Mouse (Mus musculus) kidney, embryonic 15.5 days (tissue): Measurements from ENCODE around the gene Fars2. TPM values are rescaled to one million over a fixed set of nuclear protein-coding genes. Genes with fewer than 3 reads are reported as not detected.

Experiments
- ATAC-seq: fragments of 200-750 bp; cut with Nextera tagmentation; replicated peaks from 2 replicates; pipeline ENCODE4 v1.8.0; 2017; ENCODE audit warnings: moderate TSS enrichment; ENCODE audit not compliant: low FRiP score
- H3K27ac ChIP-seq: fragments of 300-500 bp; sonication (generic); 2 replicates; pipeline ENCODE4 v1.5.1; 2015; ENCODE audit warnings: mild to moderate bottlenecking, inconsistent platforms
- H3K27me3 ChIP-seq: fragments of 300-500 bp; sonication (generic); 2 replicates; pipeline ENCODE4 v1.6.1; 2015; ENCODE audit warnings: inconsistent platforms
- H3K36me3 ChIP-seq: fragments of 300-500 bp; sonication (generic); 2 replicates; pipeline ENCODE4 v1.6.1; 2015; ENCODE audit warnings: inconsistent platforms
- H3K4me1 ChIP-seq: fragments of 300-500 bp; sonication (generic); 2 replicates; pipeline ENCODE4 v1.6.1; 2015; ENCODE audit warnings: inconsistent platforms
- H3K4me2 ChIP-seq: fragments of 300-500 bp; sonication (generic); 2 replicates; pipeline ENCODE4 v1.6.1; 2015; ENCODE audit warnings: moderate library complexity, mild to moderate bottlenecking, inconsistent platforms
- H3K4me3 ChIP-seq: fragments of 300-500 bp; sonication (generic); replicated peaks from 2 replicates; pipeline ENCODE4 v1.5.1; 2015; ENCODE audit warnings: mild to moderate bottlenecking, inconsistent platforms
- H3K9ac ChIP-seq: fragments of 300-500 bp; sonication (generic); 2 replicates; pipeline ENCODE4 v1.6.1; 2015; ENCODE audit warnings: mild to moderate bottlenecking, inconsistent platforms
- H3K9me3 ChIP-seq: fragments of 300-500 bp; sonication (generic); replicated peaks from 2 replicates; pipeline ENCODE4 v1.6.1; 2016; ENCODE audit warnings: inconsistent platforms
- WGBS: fragments of 180-500 bp; shearing (Covaris S2); methylation state at CpG from one replicate; pipeline ENCODE4 v1.1.7; 2015; ENCODE audit warnings: mixed read lengths; 5-methylcytosine and 5-hydroxymethylcytosine counted together
- polyA plus RNA-seq: library from polyadenylated mRNA; unstranded; fragments of >200 nt; fragmentation: Nextera tagmentation; extraction: Ambion mirVana; gene quantifications from 2 replicates; pipeline ENCODE4 v1.2.1, GENCODE M21; 2015

The Fars2 gene
- polyA plus RNA-seq, 1 experiment from 2014 or later: 35.8 TPM

GRCm38 (mm10) chr13:36623556-36623955, 506.3 kb downstream of the Fars2 start:
- H3K9me3 ChIP-seq: no peaks in the 10 kb centered on the region; the same call in 1 of the 2 replicates
- no peaks in the 10 kb centered on the region for H3K4me1 ChIP-seq
- no peak overlapping the region for H3K4me2 ChIP-seq
- WGBS: 80% methylated on average over 1 of the region's 1 CpGs
- no peak overlapping the region for H3K9ac ChIP-seq
- no peaks in the 10 kb centered on the region for H3K36me3 ChIP-seq
- ATAC-seq: no peak
- no peaks in the 10 kb centered on the region for H3K27me3 ChIP-seq
- no peak overlapping the region for H3K27ac ChIP-seq
- no peak overlapping the region for H3K4me3 ChIP-seq

- no peak overlapping the region for H3K4me3 ChIP-seq
- H3K9me3 ChIP-seq: no peaks in the 10 kb centered on the region; the same call in 1 of the 2 replicates
- no peaks in the 10 kb centered on the region for H3K4me1 ChIP-seq
- no peak for ATAC-seq
- H3K4me2 ChIP-seq: no peak overlapping the region
- H3K9ac ChIP-seq: no peak overlapping the region
- no peaks in the 10 kb centered on the region for H3K36me3 ChIP-seq
- H3K27ac ChIP-seq: no peak overlapping the region
- WGBS: 80% methylated on average over 1 of the region's 1 CpGs
- H3K27me3 ChIP-seq: no peaks in the 10 kb centered on the region
These were observed 511.9 kb downstream of the Fars2 start for GRCm38 (mm10) chr13:36629154-36629553.

DNA sequence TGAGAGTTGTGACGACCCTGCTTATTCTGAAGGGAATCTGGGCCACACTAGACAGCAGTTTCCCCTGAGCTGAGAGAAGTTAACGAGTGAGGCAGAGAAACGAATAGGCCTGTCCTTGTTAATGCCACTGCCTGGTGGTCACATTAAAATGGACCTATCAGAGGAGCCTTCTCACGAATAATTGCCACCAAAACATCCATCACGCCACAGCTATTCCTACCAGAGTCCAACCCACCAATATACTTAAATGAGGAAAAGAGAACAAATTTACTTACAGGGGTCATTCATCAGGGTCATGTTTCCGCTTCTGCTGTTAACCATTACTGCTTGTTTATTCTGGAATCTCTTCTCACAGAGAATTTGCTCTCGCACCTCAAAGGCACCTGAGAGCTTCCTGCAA, 531.0 kb downstream of the Fars2 start:
- Histone ChIP-seq H3K4me1 (no peaks in the 10 kb centered on the region), H3K36me3 (no peaks in the 10 kb centered on the region), H3K27ac (no peak overlapping the region), H3K9me3 (no peaks in the 10 kb centered on the region), H3K27me3 (no peaks in the 10 kb centered on the region), H3K4me2 (no peak overlapping the region), H3K9ac (no peak overlapping the region), H3K4me3 (no peak overlapping the region)
- ATAC-seq: no peak
- 26% methylated on average over 7 of the region's 7 CpGs for WGBS

DNA sequence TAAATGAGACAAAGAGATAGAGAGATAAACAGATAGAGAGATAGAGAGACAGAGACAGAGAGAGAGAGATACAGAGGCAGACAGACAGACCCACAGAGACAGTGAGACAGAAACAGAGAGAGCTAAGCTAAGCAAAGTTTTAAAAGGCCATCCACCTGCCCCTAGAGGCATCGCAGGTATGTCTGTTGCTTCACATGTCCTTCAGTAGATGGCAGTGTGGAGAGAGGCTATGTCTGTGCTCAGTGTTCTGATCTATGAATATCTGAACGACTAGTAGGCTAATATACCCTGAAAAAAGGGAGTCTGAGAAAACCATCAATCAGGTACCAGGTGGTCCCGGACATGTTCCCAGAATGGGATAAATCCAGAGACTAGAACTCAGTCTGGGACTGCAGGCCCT, 537.0 kb downstream of the Fars2 start:
- Histone ChIP-seq H3K4me3 (no peak overlapping the region), H3K4me2 (no peak overlapping the region), H3K4me1 (no peaks in the 10 kb centered on the region), H3K36me3 (no peaks in the 10 kb centered on the region), H3K27ac (no peak overlapping the region), H3K9ac (no peak overlapping the region), H3K9me3 (no peaks in the 10 kb centered on the region), H3K27me3 (no peaks in the 10 kb centered on the region)
- 79% methylated on average over 3 of the region's 3 CpGs for WGBS
- no peak for ATAC-seq

DNA sequence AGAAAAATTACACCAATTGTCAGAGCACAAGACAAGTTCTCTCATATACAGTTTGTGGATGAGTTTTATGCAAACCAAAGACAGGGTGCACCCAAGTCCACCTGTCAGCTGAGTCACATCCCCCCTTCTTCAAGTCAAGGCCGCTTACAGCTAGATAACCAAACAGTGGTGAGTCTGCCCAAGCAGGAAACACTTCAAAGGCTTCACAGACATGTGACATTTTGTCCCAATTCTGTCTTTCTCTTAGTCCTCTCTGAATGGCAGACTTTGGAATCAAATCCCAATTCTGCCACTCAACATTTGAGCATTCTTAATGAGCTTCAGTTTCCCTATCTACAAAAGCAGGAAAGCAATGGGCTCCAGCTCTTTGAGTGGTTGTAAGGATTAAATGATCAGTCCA, 562.1 kb downstream of the Fars2 start:
- no peak overlapping the region for H3K9ac ChIP-seq
- no peak overlapping the region for H3K4me2 ChIP-seq
- H3K27me3 ChIP-seq: no peaks in the 10 kb centered on the region
- H3K4me3 ChIP-seq: no peak overlapping the region
- no peak for ATAC-seq
- H3K27ac ChIP-seq: no peak overlapping the region
- no peaks in the 10 kb centered on the region for H3K9me3 ChIP-seq
- no peaks in the 10 kb centered on the region for H3K36me3 ChIP-seq
- 60% methylated on average over 1 of the region's 1 CpGs for WGBS
- no peaks in the 10 kb centered on the region for H3K4me1 ChIP-seq

DNA sequence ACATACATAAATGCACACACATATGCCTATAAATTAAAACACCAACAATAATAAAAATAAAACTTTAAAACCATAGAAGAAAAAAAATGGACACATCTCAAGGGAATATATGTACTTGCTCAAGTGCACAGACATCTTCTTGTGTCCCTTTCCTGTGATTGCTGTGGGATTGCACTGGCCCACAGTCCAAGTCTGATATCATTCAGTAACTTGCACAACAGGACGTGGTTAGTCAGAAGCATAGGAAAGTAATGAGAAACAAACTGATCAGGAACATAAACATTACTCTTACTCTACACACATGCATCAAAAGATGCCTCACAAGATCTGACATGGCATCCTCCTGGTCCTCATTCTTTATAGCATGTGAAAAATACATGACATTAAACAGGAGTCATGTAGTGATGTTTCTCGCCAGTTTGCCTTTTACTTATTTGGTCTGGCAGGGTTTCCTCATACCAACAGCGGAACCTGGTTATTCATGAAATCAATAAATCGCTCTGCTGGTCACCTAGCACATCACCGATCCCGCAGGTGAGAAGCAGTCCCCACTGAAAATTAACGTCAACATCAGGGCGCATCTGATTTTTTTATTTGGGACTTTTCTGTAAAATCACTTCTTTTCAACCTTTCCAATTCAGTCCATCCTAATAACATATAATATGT, 563.6 kb downstream of the Fars2 start:
- 88% methylated on average over 8 of the region's 8 CpGs for WGBS
- Histone ChIP-seq H3K27ac (no peak overlapping the region), H3K4me1 (no peaks in the 10 kb centered on the region), H3K4me2 (no peak overlapping the region), H3K4me3 (no peak overlapping the region), H3K36me3 (no peaks in the 10 kb centered on the region), H3K9ac (no peak overlapping the region), H3K9me3 (no peaks in the 10 kb centered on the region), H3K27me3 (no peaks in the 10 kb centered on the region)
- ATAC-seq: no peak

DNA sequence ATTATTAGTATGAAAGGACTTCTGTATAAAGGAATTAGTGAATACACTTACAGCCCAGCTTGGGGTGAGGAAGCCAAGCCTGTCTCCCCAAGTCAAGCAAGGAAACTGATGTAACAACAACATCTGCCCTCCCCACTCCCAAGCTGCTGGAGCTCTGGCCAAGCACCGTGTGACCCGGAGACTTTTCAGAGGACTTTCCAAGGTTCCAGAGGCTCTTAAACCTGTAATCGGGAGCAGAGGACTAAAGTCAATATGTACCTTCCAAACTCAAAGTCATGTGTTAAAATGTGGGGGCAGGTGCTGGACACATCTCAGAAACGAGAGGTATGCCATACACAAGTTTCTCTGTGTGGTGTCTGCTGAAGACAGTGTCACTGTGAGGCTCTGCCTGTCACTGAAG, 566.4 kb downstream of the Fars2 start:
- H3K9ac ChIP-seq: no peak overlapping the region
- H3K27ac ChIP-seq: no peak overlapping the region
- H3K27me3 ChIP-seq: no peaks in the 10 kb centered on the region
- H3K4me3 ChIP-seq: no peak overlapping the region
- WGBS: 85% methylated on average over 4 of the region's 4 CpGs
- H3K4me2 ChIP-seq: no peak overlapping the region
- no peaks in the 10 kb centered on the region for H3K9me3 ChIP-seq
- H3K36me3 ChIP-seq: no peaks in the 10 kb centered on the region
- no peak for ATAC-seq
- H3K4me1 ChIP-seq: no peaks in the 10 kb centered on the region

DNA sequence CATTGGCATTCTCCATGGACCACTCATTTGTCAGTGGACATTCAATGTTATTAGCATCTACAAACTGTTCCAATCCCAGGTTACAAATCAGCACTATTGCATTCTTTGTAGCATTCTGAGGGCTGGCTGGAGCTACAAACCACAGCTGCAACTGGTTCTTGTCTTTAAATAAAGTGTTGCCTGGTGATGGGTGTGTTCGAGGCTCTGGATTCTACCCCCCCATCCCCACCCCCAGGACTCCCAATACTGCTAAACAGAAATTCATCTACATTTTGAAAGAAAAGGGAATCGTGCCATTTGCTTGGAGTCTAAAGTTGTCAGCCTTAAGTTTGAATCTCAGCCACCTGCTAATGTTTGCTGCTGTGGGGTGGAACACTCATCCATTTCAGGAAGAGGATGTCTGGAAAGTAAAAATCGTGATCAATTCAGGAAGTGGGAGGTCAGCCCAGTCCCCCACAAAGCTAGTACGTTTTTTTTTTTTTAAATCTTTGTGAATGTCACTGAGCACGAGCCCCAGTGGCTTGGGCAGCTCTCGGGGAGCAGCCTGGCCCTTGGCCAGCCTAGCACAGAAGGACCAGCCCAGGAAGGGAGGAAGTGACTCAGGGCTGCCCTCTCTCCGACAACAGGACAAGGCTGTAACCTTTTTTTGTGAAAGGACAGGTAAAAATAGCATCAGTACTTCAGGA, 578.4 kb downstream of the Fars2 start:
- H3K4me1 ChIP-seq: no peaks in the 10 kb centered on the region
- no peaks in the 10 kb centered on the region for H3K27me3 ChIP-seq
- no peak overlapping the region for H3K4me3 ChIP-seq
- WGBS: 59% methylated on average over 7 of the region's 7 CpGs
- no peak overlapping the region for H3K27ac ChIP-seq
- H3K4me2 ChIP-seq: no peak overlapping the region
- no peak for ATAC-seq
- H3K36me3 ChIP-seq: no peaks in the 10 kb centered on the region
- no peak overlapping the region for H3K9ac ChIP-seq
- H3K9me3 ChIP-seq: no peaks in the 10 kb centered on the region

- no peaks in the 10 kb centered on the region for H3K4me1 ChIP-seq
- no peak overlapping the region for H3K9ac ChIP-seq
- H3K27me3 ChIP-seq: no peaks in the 10 kb centered on the region
- H3K27ac ChIP-seq: no peak overlapping the region
- WGBS: 81% methylated on average over 8 of the region's 8 CpGs
- ATAC-seq: no peak
- no peaks in the 10 kb centered on the region for H3K36me3 ChIP-seq
- H3K4me2 ChIP-seq: no peak overlapping the region
- H3K4me3 ChIP-seq: no peak overlapping the region
- H3K9me3 ChIP-seq: no peaks in the 10 kb centered on the region
These were observed 579.1 kb downstream of the Fars2 start for GRCm38 (mm10) chr13:36696351-36696771.

- Histone ChIP-seq H3K27ac (no peak overlapping the region), H3K4me1 (no peaks in the 10 kb centered on the region), H3K9me3 (no peaks in the 10 kb centered on the region), H3K36me3 (no peaks in the 10 kb centered on the region), H3K4me2 (no peak overlapping the region), H3K27me3 (no peaks in the 10 kb centered on the region), H3K9ac (no peak overlapping the region), H3K4me3 (no peak overlapping the region)
- WGBS: 65% methylated on average over 3 of the region's 3 CpGs
- no peak for ATAC-seq
These were observed 590.0 kb downstream of the Fars2 start for GRCm38 (mm10) chr13:36707088-36707690.

DNA sequence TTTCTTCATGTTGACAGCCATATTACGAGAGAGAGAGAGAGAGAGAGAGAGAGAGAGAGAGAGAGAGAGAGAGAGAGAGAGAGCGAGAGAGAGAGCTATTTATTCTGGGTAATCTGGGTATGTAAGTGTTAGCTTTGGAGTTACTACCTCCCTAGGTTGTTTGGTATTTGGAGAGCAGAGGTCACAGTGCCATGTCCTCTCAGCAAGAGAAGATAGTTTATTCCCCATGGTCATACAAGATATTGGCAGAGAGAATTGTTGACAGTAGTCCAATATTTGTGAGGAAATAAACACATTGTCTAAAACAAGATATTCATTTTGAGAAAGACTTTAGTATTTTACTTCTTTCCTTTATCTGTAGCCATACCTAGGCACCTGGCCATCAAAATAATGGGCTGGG, 596.9 kb downstream of the Fars2 start:
- H3K36me3 ChIP-seq: no peaks in the 10 kb centered on the region
- H3K4me2 ChIP-seq: no peak overlapping the region
- H3K4me3 ChIP-seq: no peak overlapping the region
- H3K9me3 ChIP-seq: no peaks in the 10 kb centered on the region
- no peak overlapping the region for H3K9ac ChIP-seq
- WGBS: 71% methylated on average over 2 of the region's 2 CpGs
- ATAC-seq: no peak
- no peak overlapping the region for H3K27ac ChIP-seq
- no peaks in the 10 kb centered on the region for H3K4me1 ChIP-seq
- peaks cover 5% of the 10 kb centered on the region; the same call in 1 of the 2 replicates for H3K27me3 ChIP-seq

GRCm38 (mm10) chr13:36716708-36717107, 599.5 kb downstream of the Fars2 start:
- Histone ChIP-seq H3K36me3 (no peaks in the 10 kb centered on the region), H3K9me3 (no peaks in the 10 kb centered on the region), H3K4me2 (no peak overlapping the region), H3K4me1 (no peaks in the 10 kb centered on the region), H3K9ac (no peak overlapping the region), H3K4me3 (no peak overlapping the region), H3K27me3 (peaks cover 30% of the 10 kb centered on the region), H3K27ac (no peak overlapping the region)
- WGBS: 66% methylated on average over 2 of the region's 2 CpGs
- ATAC-seq: no peak
